Mouse (Mus musculus) cerebellum, adult 2 months (tissue): ENCODE data around the gene Tmem131.

ENCODE experiments used
- CTCF ChIP-seq: fragments of 200-500 bp; IDR thresholded peaks from 2 replicates; pipeline ENCODE4 v1.5.1; 2011; ENCODE audit warnings: low read depth, mild to moderate bottlenecking, control low read depth, low read length, moderate library complexity, borderline replicate concordance; ENCODE audit not compliant: insufficient read depth
- POLR2A ChIP-seq: fragments of 200-500 bp; IDR thresholded peaks from 2 replicates; pipeline ENCODE4 v1.6.1; 2011; ENCODE audit warnings: low read length, control low read depth, borderline replicate concordance; ENCODE audit not compliant: insufficient read depth

- TF ChIP-seq POLR2A (no peak), CTCF (no peak)
These were observed 44.7 kb upstream of the Tmem131 start for GRCm38 (mm10) chr1:36988161-36988560.
